Mouse (Mus musculus) neural tube, embryonic 15.5 days (tissue): Measurements from ENCODE around the gene Nr1i2. TPM values are rescaled to one million over a fixed set of nuclear protein-coding genes. Genes with fewer than 3 reads are reported as not detected.

Source experiments
- ATAC-seq: fragments of 200-750 bp; cut with Nextera tagmentation; 2 replicates; pipeline ENCODE4 v1.8.0; 2017; ENCODE audit warnings: mild to moderate bottlenecking, moderate TSS enrichment, moderate library complexity; ENCODE audit not compliant: low FRiP score
- H3K27ac ChIP-seq: fragments of 300-500 bp; sonication (generic); replicated peaks from 2 replicates; pipeline ENCODE4 v1.5.1; 2015; ENCODE audit warnings: mild to moderate bottlenecking, inconsistent platforms
- H3K27me3 ChIP-seq: fragments of 300-500 bp; sonication (generic); replicated peaks from 2 replicates; pipeline ENCODE4 v1.6.1; 2015; ENCODE audit warnings: inconsistent platforms
- H3K36me3 ChIP-seq: fragments of 300-500 bp; sonication (generic); 2 replicates; pipeline ENCODE4 v1.6.1; 2015; ENCODE audit warnings: inconsistent platforms
- H3K4me1 ChIP-seq: fragments of 300-500 bp; sonication (generic); 2 replicates; pipeline ENCODE4 v1.6.1; 2015; ENCODE audit warnings: inconsistent platforms
- H3K4me2 ChIP-seq: fragments of 300-500 bp; sonication (generic); 2 replicates; pipeline ENCODE4 v1.6.1; 2015; ENCODE audit warnings: inconsistent platforms, mild to moderate bottlenecking, moderate library complexity
- H3K4me3 ChIP-seq: fragments of 300-500 bp; sonication (generic); replicated peaks from 2 replicates; pipeline ENCODE4 v1.5.1; 2015; ENCODE audit warnings: mild to moderate bottlenecking, inconsistent platforms
- H3K9ac ChIP-seq: fragments of 300-500 bp; sonication (generic); replicated peaks from 2 replicates; pipeline ENCODE4 v1.6.1; 2015; ENCODE audit warnings: mild to moderate bottlenecking, inconsistent platforms
- H3K9me3 ChIP-seq: fragments of 300-500 bp; sonication (generic); replicated peaks from 2 replicates; pipeline ENCODE4 v1.6.1; 2016; ENCODE audit warnings: inconsistent platforms
- WGBS: fragments of 180-500 bp; shearing (Covaris S2); methylation state at CpG from one replicate; pipeline ENCODE4 v1.1.7; 2015; ENCODE audit warnings: mixed read lengths; 5-methylcytosine and 5-hydroxymethylcytosine counted together
- polyA plus RNA-seq: library from polyadenylated mRNA; unstranded; fragments of >200 nt; fragmentation: Nextera tagmentation; extraction: Ambion mirVana; gene quantifications from 2 replicates; pipeline ENCODE4 v1.2.1, GENCODE M21; 2015

Gene Nr1i2
- polyA plus RNA-seq, 1 experiment from 2014 or later = not detected

DNA sequence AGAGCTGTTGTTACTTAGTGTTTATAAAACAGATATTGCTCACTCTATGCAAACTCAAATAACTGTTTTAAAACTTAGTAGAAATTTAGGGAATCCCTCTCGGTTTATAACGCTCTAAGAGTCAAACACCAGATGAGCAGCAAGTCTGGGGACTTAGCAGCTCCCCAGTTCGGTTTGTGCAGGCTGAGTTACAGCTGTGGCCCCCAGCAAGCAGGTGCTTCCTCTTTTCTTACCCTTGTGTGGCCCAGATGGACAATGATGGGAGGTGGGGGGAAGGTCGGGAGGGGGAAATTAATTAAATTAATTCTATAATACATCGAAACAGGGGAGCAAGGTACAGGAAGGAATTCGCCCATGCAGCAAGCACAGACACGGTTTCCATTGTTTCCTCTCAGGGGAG, 13.0 kb upstream of the Nr1i2 start:
- Histone ChIP-seq H3K9me3 (no peaks in the 10 kb centered on the region), H3K27ac (no peak overlapping the region), H3K9ac (no peak overlapping the region), H3K36me3 (no peaks in the 10 kb centered on the region), H3K4me1 (peaks cover 8% of the 10 kb centered on the region), H3K4me3 (no peak overlapping the region), H3K27me3 (no peaks in the 10 kb centered on the region), H3K4me2 (no peak overlapping the region)
- no peak for ATAC-seq
- 40% methylated on average over 7 of the region's 7 CpGs for WGBS

DNA sequence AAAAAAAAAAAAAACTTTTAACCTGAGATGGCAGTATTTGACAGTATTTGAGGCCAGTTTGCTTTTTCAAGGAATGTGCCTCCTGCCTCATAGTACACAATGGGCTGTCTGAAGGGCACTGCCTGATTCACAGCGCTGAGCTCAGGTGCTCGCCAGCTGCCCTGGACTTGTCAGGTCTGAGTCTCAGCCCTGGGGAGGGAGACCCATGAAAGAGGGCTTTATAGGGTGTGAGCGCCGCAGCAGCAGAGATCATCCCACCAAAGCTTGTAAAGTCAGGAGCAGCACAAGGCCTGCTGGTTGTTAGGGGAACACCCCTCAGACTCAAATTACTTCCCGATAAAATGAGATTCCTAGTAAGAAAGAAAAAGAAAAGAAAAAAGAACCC, 12.6 kb upstream of the Nr1i2 start:
- no peaks in the 10 kb centered on the region for H3K36me3 ChIP-seq
- no peaks in the 10 kb centered on the region for H3K9me3 ChIP-seq
- 21% methylated on average over 5 of the region's 5 CpGs for WGBS
- H3K4me1 ChIP-seq = peaks cover 8% of the 10 kb centered on the region
- no peak overlapping the region for H3K4me2 ChIP-seq
- no peak overlapping the region for H3K4me3 ChIP-seq
- no peak overlapping the region for H3K27ac ChIP-seq
- no peak for ATAC-seq
- no peaks in the 10 kb centered on the region for H3K27me3 ChIP-seq
- no peak overlapping the region for H3K9ac ChIP-seq

DNA sequence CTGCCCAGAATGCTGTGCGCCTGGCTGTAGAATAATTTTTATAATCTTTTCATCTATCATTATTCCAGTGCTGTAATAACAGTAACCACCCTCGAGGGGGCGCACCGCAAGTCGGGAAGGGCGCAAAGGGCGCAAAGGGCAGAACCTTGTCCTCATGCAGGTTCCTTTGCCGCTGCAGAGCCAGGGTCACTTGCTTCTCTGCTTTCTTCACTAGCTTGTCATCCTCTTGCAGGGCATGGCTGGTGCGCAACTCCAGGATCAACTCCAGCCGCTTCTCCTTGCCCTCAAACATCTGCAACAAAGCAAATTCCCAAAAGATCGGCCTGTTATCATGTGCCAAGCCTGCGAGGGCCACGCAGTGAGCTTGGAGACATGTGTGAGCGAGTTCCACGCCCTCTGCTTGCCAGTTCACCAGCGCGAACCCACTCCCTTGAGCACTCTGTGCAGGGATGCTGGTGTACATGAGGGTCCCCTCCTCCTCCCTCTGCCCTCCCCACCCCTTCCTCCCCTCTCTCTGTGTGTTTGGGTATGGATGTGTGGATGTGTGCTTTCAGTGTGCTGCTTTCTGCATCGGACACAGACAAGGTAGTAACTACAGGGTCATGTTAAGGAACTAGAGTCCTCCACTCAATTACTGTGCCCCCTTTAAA, 12.1 kb upstream of the Nr1i2 start:
- ATAC-seq = no peak; the same call in 1 of the 2 replicates
- no peak overlapping the region for H3K4me2 ChIP-seq
- H3K27ac ChIP-seq = no peak overlapping the region
- no peaks in the 10 kb centered on the region for H3K36me3 ChIP-seq
- WGBS = 48% methylated on average over 18 of the region's 18 CpGs
- H3K9me3 ChIP-seq = no peaks in the 10 kb centered on the region
- H3K4me3 ChIP-seq = no peak overlapping the region
- H3K4me1 ChIP-seq = peaks cover 8% of the 10 kb centered on the region
- H3K9ac ChIP-seq = no peak overlapping the region
- no peaks in the 10 kb centered on the region for H3K27me3 ChIP-seq

DNA sequence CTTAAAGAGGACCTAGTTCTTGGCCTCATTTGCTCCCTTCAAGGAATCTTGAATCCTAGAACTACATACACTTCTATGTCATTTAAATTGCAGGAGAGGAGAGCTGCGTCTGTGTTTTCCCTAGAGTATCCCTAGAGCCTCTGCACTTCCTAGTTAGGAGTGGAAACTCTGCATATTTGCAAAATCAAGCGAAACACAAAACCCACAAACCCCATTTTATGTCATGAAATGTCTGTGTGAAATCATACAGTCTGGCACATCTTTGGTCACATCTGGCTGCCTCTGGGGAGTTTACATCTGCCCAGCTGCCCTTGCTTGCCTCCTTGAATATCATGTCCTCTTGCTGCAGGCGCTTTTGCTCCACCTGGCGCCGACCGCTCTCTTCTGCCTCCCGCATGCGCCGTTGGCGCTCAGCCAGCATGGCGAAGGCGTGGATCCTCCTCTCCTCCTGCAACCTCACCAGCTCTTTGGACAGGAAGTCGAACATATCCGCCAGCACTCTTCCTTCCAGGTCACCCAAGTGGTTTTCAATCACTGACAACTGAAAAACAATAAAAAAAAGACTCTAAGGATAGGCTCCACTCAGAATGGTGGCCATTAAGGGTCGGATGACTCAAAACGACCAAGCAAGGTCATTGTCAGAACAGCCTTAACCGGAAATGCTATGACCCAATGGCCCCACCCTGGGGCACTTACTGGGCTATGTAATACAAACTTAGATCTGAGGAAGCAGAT, 10.0 kb upstream of the Nr1i2 start:
- no peak overlapping the region for H3K27ac ChIP-seq
- no peaks in the 10 kb centered on the region for H3K36me3 ChIP-seq
- H3K4me2 ChIP-seq = no peak overlapping the region
- no peak for ATAC-seq
- H3K9ac ChIP-seq = no peak overlapping the region
- peaks cover 8% of the 10 kb centered on the region for H3K4me1 ChIP-seq
- no peaks in the 10 kb centered on the region for H3K9me3 ChIP-seq
- WGBS = 70% methylated on average over 17 of the region's 17 CpGs
- no peaks in the 10 kb centered on the region for H3K27me3 ChIP-seq
- H3K4me3 ChIP-seq = no peak overlapping the region

DNA sequence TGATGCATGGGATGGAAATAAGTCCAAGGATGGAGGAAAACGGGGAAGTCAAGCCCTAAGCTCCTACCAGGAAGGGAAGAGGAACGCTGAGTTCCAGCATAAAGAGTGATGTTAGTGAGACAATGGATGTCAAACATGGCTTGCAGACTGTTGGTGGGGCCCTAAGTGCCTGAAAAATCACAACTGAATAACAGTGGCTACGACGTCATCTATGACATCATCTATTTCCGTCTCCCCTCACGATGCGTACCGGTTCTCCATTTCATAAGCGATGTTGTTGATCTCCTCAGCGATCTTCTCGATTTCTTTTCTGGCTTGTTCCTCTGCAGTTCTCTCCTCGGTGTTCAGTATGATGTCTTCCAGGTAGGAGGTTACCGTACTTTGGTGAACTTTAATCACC, 7.7 kb upstream of the Nr1i2 start:
- Histone ChIP-seq H3K27ac (no peak overlapping the region), H3K9me3 (no peaks in the 10 kb centered on the region), H3K27me3 (no peaks in the 10 kb centered on the region), H3K4me2 (no peak overlapping the region), H3K9ac (no peak overlapping the region), H3K4me3 (no peak overlapping the region), H3K36me3 (no peaks in the 10 kb centered on the region), H3K4me1 (peaks cover 8% of the 10 kb centered on the region)
- 89% methylated on average over 13 of the region's 13 CpGs for WGBS
- ATAC-seq = no peak

DNA sequence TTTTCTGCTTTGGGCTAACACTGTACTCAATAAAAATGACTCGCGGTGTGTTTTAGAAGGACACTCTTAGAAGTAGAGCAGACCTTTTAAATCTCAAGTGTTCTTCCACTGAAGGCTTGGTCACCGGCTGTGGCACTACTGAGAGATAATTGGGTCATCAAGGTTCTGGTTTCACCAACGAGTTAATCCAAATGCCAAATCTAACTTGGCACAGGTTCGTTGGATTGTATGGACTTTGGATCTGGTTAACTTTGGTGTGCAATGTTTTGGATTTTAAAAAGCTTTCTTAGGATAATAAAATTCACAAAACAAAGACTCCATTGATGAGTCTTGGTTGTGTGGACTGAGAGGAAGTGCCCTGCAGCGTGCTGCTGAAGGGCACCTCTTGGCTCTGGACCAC, 3.8 kb upstream of the Nr1i2 start:
- H3K9me3 ChIP-seq = no peaks in the 10 kb centered on the region

DNA sequence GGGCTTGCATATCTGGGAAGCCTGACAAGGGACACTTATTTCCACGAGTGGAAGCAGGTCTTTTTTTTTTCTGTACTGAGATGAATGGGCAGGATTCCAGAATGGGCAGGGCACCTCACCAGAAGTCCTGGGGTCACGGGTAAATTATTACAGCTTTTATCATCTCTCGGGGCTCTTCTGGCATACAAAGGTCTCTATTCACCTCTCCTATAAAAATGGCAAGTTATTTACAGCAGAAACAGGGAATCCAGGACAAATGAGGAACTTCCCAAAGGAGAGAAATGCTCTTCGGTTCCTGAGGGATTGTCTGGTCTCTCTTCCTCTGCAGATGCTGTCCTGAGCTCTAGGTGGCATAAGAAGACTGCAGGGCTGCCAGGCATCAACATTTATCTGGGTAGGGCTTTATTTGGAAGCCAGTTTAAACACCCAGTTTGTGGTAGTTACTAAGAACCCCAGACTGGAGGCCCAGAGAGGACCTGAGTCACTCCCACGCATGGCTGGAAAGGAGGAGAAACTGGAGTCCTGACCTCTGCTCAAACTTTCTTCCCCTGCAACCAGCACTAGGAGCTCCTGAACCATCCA, 816 bp upstream of the Nr1i2 start:
- no peak overlapping the region for H3K27ac ChIP-seq
- H3K9ac ChIP-seq = no peak overlapping the region
- no peak overlapping the region for H3K4me3 ChIP-seq
- ATAC-seq = no peak
- H3K4me2 ChIP-seq = no peak overlapping the region
- no peaks in the 10 kb centered on the region for H3K27me3 ChIP-seq
- no peaks in the 10 kb centered on the region for H3K9me3 ChIP-seq
- no peaks in the 10 kb centered on the region for H3K36me3 ChIP-seq
- 47% methylated on average over 5 of the region's 5 CpGs for WGBS
- H3K4me1 ChIP-seq = no peaks in the 10 kb centered on the region

More for the DNA sequence above, 3.8 kb upstream of the Nr1i2 start:
- H3K4me3 ChIP-seq = no peak overlapping the region
- no peak overlapping the region for H3K27ac ChIP-seq
- no peaks in the 10 kb centered on the region for H3K27me3 ChIP-seq
- H3K4me2 ChIP-seq = no peak overlapping the region
- H3K4me1 ChIP-seq = no peaks in the 10 kb centered on the region
- no peak for ATAC-seq
- H3K36me3 ChIP-seq = no peaks in the 10 kb centered on the region
- no peak overlapping the region for H3K9ac ChIP-seq
- 83% methylated on average over 6 of the region's 6 CpGs for WGBS

DNA sequence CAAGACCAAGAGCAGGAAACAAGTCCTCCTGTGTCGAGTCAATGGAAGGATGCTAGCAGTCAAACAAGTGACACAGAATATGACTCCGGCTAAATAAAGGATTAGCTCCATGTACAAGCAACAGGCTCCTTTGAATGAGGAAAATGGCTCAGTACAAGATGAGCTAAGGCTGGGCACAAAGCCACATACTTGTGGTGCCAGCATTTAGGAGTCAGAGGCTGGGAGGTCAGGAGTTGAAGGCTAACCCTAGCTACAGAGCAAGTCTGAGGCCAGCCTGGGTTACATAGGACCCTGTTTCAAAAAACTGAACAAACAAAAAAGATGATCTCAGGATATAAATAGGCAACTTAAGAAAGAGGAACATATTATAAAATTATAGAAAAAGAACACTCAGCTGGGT, 4.5 kb downstream of the Nr1i2 start:
- H3K9ac ChIP-seq = no peak overlapping the region
- H3K27ac ChIP-seq = no peak overlapping the region
- H3K9me3 ChIP-seq = no peaks in the 10 kb centered on the region
- ATAC-seq = no peak
- H3K27me3 ChIP-seq = no peaks in the 10 kb centered on the region
- no peak overlapping the region for H3K4me2 ChIP-seq
- H3K4me3 ChIP-seq = no peak overlapping the region
- WGBS = 82% methylated on average over 2 of the region's 2 CpGs
- H3K4me1 ChIP-seq = no peaks in the 10 kb centered on the region
- H3K36me3 ChIP-seq = no peaks in the 10 kb centered on the region

DNA sequence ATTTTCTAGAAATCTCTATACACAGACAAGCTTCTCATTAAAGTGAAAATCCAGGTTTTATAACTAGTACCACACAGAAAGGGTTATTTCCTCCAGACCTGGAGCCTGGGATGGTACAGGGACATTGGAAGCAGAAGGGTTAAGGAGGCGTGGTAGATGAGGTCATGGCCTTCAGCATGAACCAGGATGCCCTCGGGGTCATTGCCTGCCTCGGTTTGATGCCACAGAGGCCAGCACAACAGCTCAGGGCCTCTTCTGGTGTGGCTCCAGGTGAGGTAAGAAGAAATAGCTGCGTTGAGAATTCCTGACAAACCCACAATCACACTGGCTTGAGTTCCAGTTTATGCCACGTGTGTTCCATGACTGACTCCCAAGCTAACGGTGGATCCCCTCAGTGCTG, 5.8 kb downstream of the Nr1i2 start:
- ATAC-seq = no peak
- Histone ChIP-seq H3K9me3 (no peaks in the 10 kb centered on the region), H3K27ac (no peak overlapping the region), H3K9ac (no peak overlapping the region), H3K36me3 (no peaks in the 10 kb centered on the region), H3K27me3 (no peaks in the 10 kb centered on the region), H3K4me2 (no peak overlapping the region), H3K4me3 (no peak overlapping the region), H3K4me1 (no peaks in the 10 kb centered on the region)
- 33% methylated on average over 6 of the region's 6 CpGs for WGBS

DNA sequence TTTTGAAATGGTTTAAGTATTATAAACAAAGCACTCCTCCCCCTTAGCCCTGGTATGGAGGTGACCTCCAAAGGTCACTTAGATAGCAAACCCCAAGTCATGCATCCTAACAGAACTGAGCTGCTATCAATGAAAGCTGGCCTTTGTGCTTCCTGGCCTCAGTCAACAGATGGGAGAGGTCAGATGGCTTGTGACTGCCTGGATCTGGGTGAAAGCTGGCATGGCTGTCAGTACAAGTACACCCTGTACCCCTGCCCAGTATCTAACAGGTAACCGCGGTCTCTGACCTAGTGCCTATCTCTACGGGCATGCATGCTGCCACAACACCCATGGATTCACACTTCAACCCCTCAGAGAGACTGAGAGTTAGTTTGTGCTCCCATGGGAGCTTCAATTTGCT, 6.9 kb downstream of the Nr1i2 start:
- Histone ChIP-seq H3K27ac (no peak overlapping the region), H3K4me1 (peaks cover 4% of the 10 kb centered on the region; the same call in 1 of the 2 replicates), H3K4me3 (no peak overlapping the region), H3K9me3 (no peaks in the 10 kb centered on the region), H3K27me3 (no peaks in the 10 kb centered on the region), H3K36me3 (no peaks in the 10 kb centered on the region), H3K9ac (no peak overlapping the region), H3K4me2 (no peak overlapping the region)
- no peak for ATAC-seq
- 91% methylated on average over 3 of the region's 3 CpGs for WGBS

DNA sequence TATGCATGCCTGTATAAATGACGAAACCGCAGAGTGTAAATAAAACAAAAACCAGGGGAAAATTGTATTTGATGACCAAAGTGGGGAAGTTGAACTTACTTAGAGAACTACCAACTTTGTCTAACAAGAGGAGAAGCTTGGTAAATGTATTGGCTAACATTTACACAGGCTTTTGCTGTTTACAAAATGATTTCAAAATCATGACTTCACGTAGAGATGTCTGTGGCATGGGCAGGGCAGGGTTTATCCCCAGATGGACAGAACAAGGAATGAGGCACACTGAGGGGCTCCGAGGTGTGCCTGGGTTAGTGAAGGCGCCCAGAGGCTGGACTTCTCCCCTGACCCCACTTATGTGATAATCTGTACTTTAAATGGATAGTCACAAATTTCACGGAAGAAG, 7.3 kb downstream of the Nr1i2 start:
- Histone ChIP-seq H3K36me3 (no peaks in the 10 kb centered on the region), H3K4me1 (peaks cover 4% of the 10 kb centered on the region; the same call in 1 of the 2 replicates), H3K27ac (no peak overlapping the region), H3K9me3 (no peaks in the 10 kb centered on the region), H3K9ac (no peak overlapping the region), H3K4me3 (no peak overlapping the region), H3K27me3 (no peaks in the 10 kb centered on the region), H3K4me2 (no peak overlapping the region)
- WGBS = 90% methylated on average over 6 of the region's 6 CpGs
- no peak for ATAC-seq

DNA sequence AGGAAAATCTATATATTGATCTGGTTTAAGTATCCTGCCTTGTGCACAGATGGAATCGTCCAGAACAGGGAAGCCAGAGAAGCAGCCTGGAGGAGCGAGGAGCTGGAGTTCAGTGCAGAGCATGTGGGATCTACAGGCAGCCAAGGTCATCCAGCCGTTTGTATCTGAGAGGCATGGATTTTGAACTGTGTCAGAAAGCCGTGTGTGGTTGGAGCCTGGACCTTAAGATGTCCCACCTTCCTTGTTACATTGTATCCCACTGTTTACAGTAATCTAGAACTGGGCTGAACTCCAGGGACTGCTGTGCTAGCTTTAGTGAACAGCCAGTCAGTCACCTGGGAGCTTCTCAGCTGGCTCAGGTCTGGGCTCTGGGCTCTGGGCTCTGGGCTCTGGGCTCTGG, 8.1 kb downstream of the Nr1i2 start:
- 76% methylated on average over 4 of the region's 4 CpGs for WGBS
- Histone ChIP-seq H3K9ac (no peak overlapping the region), H3K36me3 (no peaks in the 10 kb centered on the region), H3K4me3 (no peak overlapping the region), H3K4me2 (no peak overlapping the region), H3K4me1 (peaks cover 4% of the 10 kb centered on the region; the same call in 1 of the 2 replicates), H3K27me3 (no peaks in the 10 kb centered on the region), H3K9me3 (no peaks in the 10 kb centered on the region), H3K27ac (no peak overlapping the region)
- no peak for ATAC-seq
